18 mouse cellular contexts compared by ENCODE assay signal in the genomic region with DNA sequence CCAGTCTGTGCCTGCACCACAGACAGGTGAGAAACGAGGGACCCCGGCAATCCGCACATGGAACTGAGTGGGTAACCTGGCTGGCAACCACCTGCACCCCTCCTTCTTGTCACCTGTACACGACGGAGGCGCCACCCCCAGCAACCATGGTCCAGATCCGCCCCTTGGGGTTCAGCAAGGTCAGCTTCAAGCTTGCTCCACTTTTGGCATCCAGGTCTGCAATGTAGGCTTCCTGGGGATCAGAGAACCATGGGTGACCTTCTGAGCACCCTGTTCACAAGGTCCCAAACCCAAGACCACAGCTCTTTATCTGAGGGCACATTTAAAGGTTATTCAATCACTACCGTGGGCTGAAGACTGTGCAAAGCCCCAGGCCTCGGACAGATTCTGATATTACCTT. TPM values are rescaled to one million over a fixed set of nuclear protein-coding genes. Genes with fewer than 3 reads are reported as not detected.
A peak's percentile ranks its signal among the peaks of the same experiment; 100 is the strongest.
DNase-seq lines count a peak whose midpoint lies in the region; ATAC-seq lines count a peak whose summit lies in the region.
"Had no signal": no experiment of that assay in that cellular context is flagged by ENCODE, and none has a peak within 500 bp of the region (broad histone marks: within the 10 kb centered on the region; RNA-seq: fewer than 3 reads in every experiment).

No protein-coding gene starts in this region.

- H3K27me3 ChIP-seq in kidney, embryonic 15.5 days = no peaks in the 10 kb centered on the region
- no peaks in the 10 kb centered on the region for H3K27me3 ChIP-seq in neural tube, embryonic 15.5 days (replicated peaks)
- H3K27me3 ChIP-seq in stomach, embryonic 16.5 days (ENCODE audit: control insufficient read depth, insufficient read depth, low read length) = no peaks in the 10 kb centered on the region
- H3K27me3 ChIP-seq: CH12.LX; heart, embryonic 12.5 days had no signal

- no peak overlapping the region for H3K4me3 ChIP-seq in kidney, embryonic 15.5 days (replicated peaks)
- no peak overlapping the region for H3K4me3 ChIP-seq in neural tube, embryonic 15.5 days (replicated peaks)
- no peak overlapping the region for H3K4me3 ChIP-seq in stomach, embryonic 16.5 days (replicated peaks; ENCODE audit: low read length)
- H3K4me3 ChIP-seq: embryonic facial prominence, embryonic 10.5 days; gastrocnemius, adult 2 months; heart, embryonic 12.5 days; hindbrain, embryonic 10.5 days had no signal

- no peak overlapping the region for H3K27ac ChIP-seq in kidney, embryonic 15.5 days
- H3K27ac ChIP-seq in neural tube, embryonic 15.5 days (replicated peaks) = 0 out of 2 replicates have a peak overlapping the region, but pooled peaks have one; percentile 18
- peak overlapping the region; percentile 5; the same call in 1 of the 2 replicates for H3K27ac ChIP-seq in stomach, embryonic 16.5 days (ENCODE audit: low read length)
- H3K27ac ChIP-seq: embryonic facial prominence, embryonic 10.5 days; gastrocnemius, adult 2 months; hindbrain, embryonic 10.5 days; hindbrain, embryonic 14.5 days had no signal

- H3K4me2 ChIP-seq in kidney, embryonic 15.5 days = no peak overlapping the region
- no peak overlapping the region for H3K4me2 ChIP-seq in neural tube, embryonic 15.5 days
- H3K4me2 ChIP-seq in stomach, embryonic 16.5 days (ENCODE audit: low read depth, low read length) = no peak overlapping the region
- H3K4me2 ChIP-seq: heart, embryonic 12.5 days; hindbrain, embryonic 14.5 days had no signal

- peaks cover 40% of the 10 kb centered on the region for H3K4me1 ChIP-seq in kidney, embryonic 15.5 days
- peaks cover 25% of the 10 kb centered on the region for H3K4me1 ChIP-seq in neural tube, embryonic 15.5 days
- H3K4me1 ChIP-seq in stomach, embryonic 16.5 days (ENCODE audit: control insufficient read depth, insufficient read depth, low read length) = 0 out of 2 replicates have a peak, but pooled peaks cover 11% of the 10 kb centered on the region
- H3K4me1 ChIP-seq: embryonic facial prominence, embryonic 10.5 days; heart, embryonic 12.5 days had no signal

- H3K9me3 ChIP-seq in kidney, embryonic 15.5 days (replicated peaks) = no peaks in the 10 kb centered on the region
- no peaks in the 10 kb centered on the region for H3K9me3 ChIP-seq in neural tube, embryonic 15.5 days (replicated peaks)
- no peaks in the 10 kb centered on the region for H3K9me3 ChIP-seq in stomach, embryonic 16.5 days (replicated peaks; ENCODE audit: control insufficient read depth, low read length)
- H3K9me3 ChIP-seq: embryonic facial prominence, embryonic 10.5 days; heart, embryonic 12.5 days; hindbrain, embryonic 10.5 days had no signal

- no peak for ATAC-seq in kidney, embryonic 15.5 days (replicated peaks; ENCODE audit: low FRiP score)
- no peak for ATAC-seq in neural tube, embryonic 15.5 days (ENCODE audit: low FRiP score)
- no peak for ATAC-seq in stomach, embryonic 16.5 days (ENCODE audit: insufficient read depth, low FRiP score)
- ATAC-seq: forebrain, embryonic 14.5 days had no signal

- DNase-seq in adrenal gland, postnatal 14 days = peak; percentile 46
- DNase-seq in adrenal gland, postnatal 4 days (ENCODE audit: low spot score in 2 of 2) = no peak
- peak; percentile 36 for DNase-seq in kidney, adult 9 months
- DNase-seq in ovary, postnatal 36 days (ENCODE audit: low spot score) = no peak
- DNase-seq: cerebellum, adult 11 months; cerebellum, adult 9-10 months; cerebellum, postnatal 36 days; gastrocnemius, adult 2 months; gastrocnemius, postnatal 25 days had no signal

- H3K36me3 ChIP-seq in kidney, embryonic 15.5 days = peaks cover 96% of the 10 kb centered on the region
- H3K36me3 ChIP-seq in neural tube, embryonic 15.5 days = peaks cover 94% of the 10 kb centered on the region
- peaks cover 32% of the 10 kb centered on the region; the same call in 1 of the 2 replicates for H3K36me3 ChIP-seq in stomach, embryonic 16.5 days (ENCODE audit: control insufficient read depth, insufficient read depth, low read length)

- WGBS in kidney, embryonic 15.5 days = 90% methylated on average over 9 of the region's 9 CpGs
- 95% methylated on average over 9 of the region's 9 CpGs for WGBS in neural tube, embryonic 15.5 days
- WGBS in stomach, embryonic 16.5 days = 84% methylated on average over 9 of the region's 9 CpGs

- no peak overlapping the region for H3K9ac ChIP-seq in kidney, embryonic 15.5 days
- H3K9ac ChIP-seq in neural tube, embryonic 15.5 days (replicated peaks) = no peak overlapping the region
- no peak overlapping the region for H3K9ac ChIP-seq in stomach, embryonic 16.5 days (ENCODE audit: low read length)
- H3K9ac ChIP-seq: heart, embryonic 12.5 days; hindbrain, embryonic 14.5 days had no signal

RNA-seq across cellular contexts. Expression of a gene that starts 12.0 kb away (rescaled TPM):
- total RNA-seq in adrenal gland, postnatal 14 days (2021) = 805 and 809 TPM in 2 replicates
- total RNA-seq in adrenal gland, postnatal 4 days (2021) = 100 to 1,000 TPM; 420 to 464 TPM
- 151 and 175 TPM in 2 replicates for polyA plus RNA-seq in kidney, embryonic 15.5 days (2015; fragmentation: Nextera tagmentation; extraction: Ambion mirVana)
- polyA plus RNA-seq in neural tube, embryonic 15.5 days (2015; fragmentation: Nextera tagmentation; extraction: Ambion mirVana) = 213 and 218 TPM in 2 replicates
- polyA plus RNA-seq in stomach, embryonic 16.5 days (2015; fragmentation: Nextera tagmentation; extraction: Ambion mirVana) = 178 and 192 TPM in 2 replicates

RNA-seq across cellular contexts. Expression of a gene that starts 29.6 kb away (rescaled TPM):
- total RNA-seq in adrenal gland, postnatal 14 days (2021) = 1.3 TPM in 2 replicates
- 1 to 10 TPM; 2.2 TPM for total RNA-seq in adrenal gland, postnatal 4 days (2021)
- 0.99 and 1.1 TPM in 2 replicates for polyA plus RNA-seq in kidney, embryonic 15.5 days (2015; fragmentation: Nextera tagmentation; extraction: Ambion mirVana)
- polyA plus RNA-seq in neural tube, embryonic 15.5 days (2015; fragmentation: Nextera tagmentation; extraction: Ambion mirVana) = 1.2 and 2.1 TPM in 2 replicates
- 0.40 and 0.60 TPM in 2 replicates for polyA plus RNA-seq in stomach, embryonic 16.5 days (2015; fragmentation: Nextera tagmentation; extraction: Ambion mirVana)

RNA-seq across cellular contexts. Expression of a gene that starts 43.2 kb away (rescaled TPM):
- total RNA-seq in adrenal gland, postnatal 14 days (2021) = 42.9 and 44.2 TPM in 2 replicates
- 10 to 100 TPM; 48.8 to 50.0 TPM for total RNA-seq in adrenal gland, postnatal 4 days (2021)
- polyA plus RNA-seq in kidney, embryonic 15.5 days (2015; fragmentation: Nextera tagmentation; extraction: Ambion mirVana) = 8.4 and 10.0 TPM in 2 replicates
- 9.1 and 10.1 TPM in 2 replicates for polyA plus RNA-seq in neural tube, embryonic 15.5 days (2015; fragmentation: Nextera tagmentation; extraction: Ambion mirVana)
- polyA plus RNA-seq in stomach, embryonic 16.5 days (2015; fragmentation: Nextera tagmentation; extraction: Ambion mirVana) = 7.4 and 7.5 TPM in 2 replicates

RNA-seq across cellular contexts. Expression of a gene that starts 58.9 kb away (rescaled TPM):
- 35.5 and 38.4 TPM in 2 replicates for total RNA-seq in adrenal gland, postnatal 14 days (2021)
- total RNA-seq in adrenal gland, postnatal 4 days (2021) = 10 to 100 TPM; 49.5 to 51.3 TPM
- polyA plus RNA-seq in kidney, embryonic 15.5 days (2015; fragmentation: Nextera tagmentation; extraction: Ambion mirVana) = 25.3 and 29.6 TPM in 2 replicates
- polyA plus RNA-seq in neural tube, embryonic 15.5 days (2015; fragmentation: Nextera tagmentation; extraction: Ambion mirVana) = 62.0 and 74.6 TPM in 2 replicates
- polyA plus RNA-seq in stomach, embryonic 16.5 days (2015; fragmentation: Nextera tagmentation; extraction: Ambion mirVana) = 38.9 and 40.6 TPM in 2 replicates

Comparison
In these comparisons a context has a peak if more than half of its experiments do, and no peak if none do; other contexts are left out.
1. DNase-seq: peak in adrenal gland, postnatal 14 days (single experiment) and kidney, adult 9 months (single experiment); none in adrenal gland, postnatal 4 days (0 of 2) and ovary, postnatal 36 days (single experiment).